ENCODE assay signal across 8 mouse cellular contexts in the genomic region with DNA sequence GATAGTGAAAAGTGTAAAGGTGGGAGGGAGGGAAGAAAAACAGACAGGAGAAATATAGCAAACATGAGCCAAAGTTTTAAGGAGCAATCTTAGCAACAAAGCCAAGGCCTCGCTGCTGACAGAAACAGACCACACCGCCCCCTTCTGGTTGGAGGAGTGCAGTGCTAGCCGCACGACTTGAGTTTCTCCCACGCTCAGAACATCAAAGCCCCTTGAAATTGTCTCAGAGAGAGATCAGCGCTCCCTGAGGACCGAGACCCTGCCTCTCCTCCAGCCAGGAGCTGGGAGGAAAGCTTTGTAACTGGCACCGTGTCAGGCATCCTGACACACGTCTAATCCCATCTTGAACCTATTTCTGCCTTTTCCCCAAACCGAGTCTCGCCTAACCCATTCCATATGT.
DNase-seq lines count a peak whose midpoint lies in the region; ATAC-seq and TF ChIP-seq lines count a peak whose summit lies in the region.
"Had no signal": no experiment of that assay in that cellular context is flagged by ENCODE, and none has a peak within 500 bp of the region (broad histone marks: within the 10 kb centered on the region; RNA-seq: fewer than 3 reads in every experiment).

No protein-coding gene starts in this region.

- 13% methylated on average over 11 of the region's 11 CpGs for WGBS in lung, embryonic 14.5 days
- WGBS in spleen, adult 2 months, result 22% methylated on average over 11 of the region's 11 CpGs

- H3K79me3 ChIP-seq in C2C12 (ENCODE audit: low read depth), result no peaks in the 10 kb centered on the region

- DNase-seq in ES-E14 (ENCODE audit: low read depth, low spot score), result peak; percentile 71
- peak; percentile 51 for DNase-seq in cerebellum, adult 8-10 months
- peak; percentile 42 to 56 for DNase-seq in frontal cortex, postnatal 14 days (ENCODE audit: low spot score in 2 of 2)
- DNase-seq in kidney, postnatal 25 days, result peak; percentile 72 to 81
- peak; percentile 92 for DNase-seq in lung, embryonic 14.5 days
- DNase-seq in spleen, adult 2 months (ENCODE audit: low read depth in 1 of 2, low spot score in 2 of 2), result peak; percentile 67 to 76

- H3ac ChIP-seq in C2C12 (ENCODE audit: control insufficient read depth, insufficient read length, low read depth), result no peak overlapping the region

- H3K4me2 ChIP-seq in lung, embryonic 14.5 days, result no peak overlapping the region
- H3K4me2 ChIP-seq: liver, embryonic 15.5 days had no signal

- no peaks in the 10 kb centered on the region for H3K27me3 ChIP-seq in C2C12 (ENCODE audit: control insufficient read depth, insufficient read depth, insufficient read length)
- H3K27me3 ChIP-seq in lung, embryonic 14.5 days (ENCODE audit: insufficient read depth, low read length), result peaks cover 7% of the 10 kb centered on the region
- H3K27me3 ChIP-seq in spleen, adult 2 months (ENCODE audit: control insufficient read depth, insufficient read depth, low read length), result no peaks in the 10 kb centered on the region

- H3K4me1 ChIP-seq in ES-E14 (ENCODE audit: control insufficient read depth in 2 of 2, insufficient read depth in 2 of 2, low read length in 2 of 2, poor library complexity in 1 of 2), result no peaks in the 10 kb centered on the region
- H3K4me1 ChIP-seq in lung, embryonic 14.5 days (ENCODE audit: insufficient read depth), result peaks cover 6% of the 10 kb centered on the region; the same call in 1 of the 2 replicates
- H3K4me1 ChIP-seq in spleen, adult 2 months (ENCODE audit: control insufficient read depth, insufficient read depth, insufficient read length), result peaks cover 16% of the 10 kb centered on the region; the same call in 1 of the 2 replicates

- no peaks in the 10 kb centered on the region for H3K79me2 ChIP-seq in C2C12 (ENCODE audit: control insufficient read depth, insufficient read depth)

- H3K36me3 ChIP-seq in C2C12 (ENCODE audit: control insufficient read depth, insufficient read depth) (no peaks in the 10 kb centered on the region), ES-E14 (ENCODE audit: control insufficient read depth, insufficient read depth, low read length, poor library complexity, severe bottlenecking) (no peaks in the 10 kb centered on the region)
- H3K36me3 ChIP-seq in lung, embryonic 14.5 days (ENCODE audit: insufficient read depth), result no peaks in the 10 kb centered on the region
- H3K36me3 ChIP-seq in spleen, adult 2 months (ENCODE audit: control insufficient read depth, insufficient read depth, low read length), result no peaks in the 10 kb centered on the region
- H3K36me3 ChIP-seq: liver, embryonic 15.5 days had no signal

- no peak for ATAC-seq in lung, embryonic 14.5 days (ENCODE audit: insufficient read depth)

- in situ Hi-C loops in ES-E14 (cut with MboI; ENCODE audit: low sequenced_read_pairs in 2 of 2, unreplicated experiment in 2 of 2), result no loop called here

- H3K9ac ChIP-seq in ES-E14 (ENCODE audit: insufficient read depth, low read depth, low read length, poor library complexity, severe bottlenecking), result no peak overlapping the region
- no peak overlapping the region for H3K9ac ChIP-seq in lung, embryonic 14.5 days
- H3K9ac ChIP-seq: liver, embryonic 15.5 days had no signal

- H3K4me3 ChIP-seq in C2C12 (ENCODE audit: insufficient read depth, poor library complexity, severe bottlenecking), result no peak overlapping the region
- no peak overlapping the region for H3K4me3 ChIP-seq in ES-E14 (ENCODE audit: insufficient read depth in 1 of 2, low read depth in 1 of 2, low read length in 2 of 2, poor library complexity in 1 of 2, severe bottlenecking in 1 of 2)
- H3K4me3 ChIP-seq in lung, embryonic 14.5 days (ENCODE audit: low read depth, low read length), result no peak overlapping the region
- no peak overlapping the region for H3K4me3 ChIP-seq in spleen, adult 2 months (ENCODE audit: extremely low read depth, insufficient read depth, insufficient read length)
- H3K4me3 ChIP-seq: liver, embryonic 15.5 days had no signal

- no peaks in the 10 kb centered on the region for H3K9me3 ChIP-seq in ES-E14 (ENCODE audit: control insufficient read depth, insufficient read depth, low read depth, low read length)
- H3K9me3 ChIP-seq in lung, embryonic 14.5 days (ENCODE audit: low read depth, low read length), result no peaks in the 10 kb centered on the region
- H3K9me3 ChIP-seq: liver, embryonic 15.5 days had no signal

- peak; percentile 74 for TF ChIP-seq CTCF in C2C12 (IDR thresholded peaks at IDR 0.05; ENCODE audit: control insufficient read depth, insufficient read depth, insufficient read length)
- peak; percentile 91 for TF ChIP-seq CTCF in lung, embryonic 14.5 days (IDR thresholded peaks at IDR 0.05; ENCODE audit: low read depth)
- TF ChIP-seq CTCF in spleen, adult 2 months (IDR thresholded peaks at IDR 0.05; ENCODE audit: extremely low read depth, insufficient read depth, insufficient read length, insufficient replicate concordance), result peak; percentile 93

- TF ChIP-seq POLR2A in spleen, adult 2 months (IDR thresholded peaks at IDR 0.05; ENCODE audit: low read depth, low read length), result no peak

- H3K27ac ChIP-seq in ES-E14 (ENCODE audit: insufficient read depth, low read depth, low read length, poor library complexity, severe bottlenecking), result no peak overlapping the region
- H3K27ac ChIP-seq in lung, embryonic 14.5 days (ENCODE audit: low read depth), result no peak overlapping the region
- H3K27ac ChIP-seq in spleen, adult 2 months (ENCODE audit: insufficient read depth, low read length), result no peak overlapping the region
- H3K27ac ChIP-seq: liver, embryonic 15.5 days had no signal

TF ChIP-seq in C2C12, 6 proteins besides CTCF, POLR2A, EP300 and RAD21:
- no peak for TF ChIP-seq MYOD1 (IDR thresholded peaks at IDR 0.05; ENCODE audit: control insufficient read depth, insufficient read length, low read depth)
- TF ChIP-seq FOSL1 (IDR thresholded peaks at IDR 0.05; ENCODE audit: insufficient read depth, low read length, poor library complexity, severe bottlenecking), result no peak
- no peak for TF ChIP-seq CEBPB (IDR thresholded peaks at IDR 0.05; ENCODE audit: low read depth)
- TF ChIP-seq USF1 (IDR thresholded peaks at IDR 0.05; ENCODE audit: low read depth), result no peak
- no peak for TF ChIP-seq MYOG (IDR thresholded peaks at IDR 0.05; ENCODE audit: control insufficient read depth, extremely low read depth, insufficient read length)
- TF ChIP-seq MAX (IDR thresholded peaks at IDR 0.05), result no peak
TF ChIP-seq in C2C12: peak in this region for 0.

TF ChIP-seq in ES-E14, 5 proteins besides CTCF, POLR2A, EP300 and RAD21:
- TF ChIP-seq HCFC1 (IDR thresholded peaks at IDR 0.05; ENCODE audit: borderline replicate concordance, insufficient read depth, low read length) (no peak), CHD2 (IDR thresholded peaks at IDR 0.05; ENCODE audit: low read depth, low read length) (no peak), ZC3H11A (IDR thresholded peaks at IDR 0.05; ENCODE audit: borderline replicate concordance, low read depth, low read length) (peak; percentile 86; the same call in 1 of the 2 replicates), MAFK (IDR thresholded peaks at IDR 0.05; ENCODE audit: insufficient read depth, low read depth, low read length) (no peak)
TF ChIP-seq in ES-E14: peak in this region for 1.
